Mouse (Mus musculus) right cerebral cortex, postnatal 10 days (tissue): ENCODE data around the gene C2cd4c.

Experiments used
- DNase-seq, 2 experiments: peaks; one replicate each; pipeline ENCODE4 v3.0.0; 2021; ENCODE audit warnings: low spot score in 2 of 2

The C2cd4c gene

DNA sequence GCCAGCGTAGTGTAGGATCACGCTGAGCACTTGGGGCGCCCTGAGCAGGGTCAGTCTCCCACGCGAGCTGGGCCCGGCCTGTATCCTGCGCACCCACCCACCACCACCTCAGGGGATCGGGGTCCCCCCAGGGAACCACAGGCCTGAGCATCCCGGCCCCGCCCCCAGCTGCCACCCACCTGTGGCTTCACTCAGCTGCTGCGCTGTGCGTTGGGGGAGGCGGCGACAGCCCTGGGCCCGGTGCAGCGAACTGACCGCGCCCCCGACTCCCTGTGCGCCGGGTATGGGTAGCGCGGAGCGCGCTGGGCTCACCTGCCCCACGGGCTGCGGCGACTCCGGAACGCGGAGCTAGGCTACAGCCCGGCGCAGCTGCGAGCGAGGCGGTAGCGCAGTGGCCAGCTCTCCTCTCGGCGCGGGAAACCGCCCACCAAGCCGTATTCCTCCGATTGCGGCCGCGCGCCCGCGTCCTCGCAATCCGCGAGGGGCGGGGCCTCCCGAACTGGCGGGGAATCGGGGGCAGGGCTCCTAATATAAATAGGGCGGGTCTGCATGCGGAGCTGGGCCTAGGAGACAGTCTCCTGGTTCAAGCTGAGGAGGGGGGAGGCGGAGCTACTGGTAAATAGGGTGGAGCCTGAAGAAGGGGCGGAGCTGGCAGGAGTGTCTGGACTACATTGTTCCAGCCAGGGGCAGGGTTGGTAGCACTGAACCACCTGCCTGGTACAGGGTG lies at the start of gene C2cd4c:
Gene C2cd4c (minus strand): TSS at position 448 of the 727 bp plus-strand sequence.
- peak; percentile 84 to 86 for DNase-seq

DNA sequence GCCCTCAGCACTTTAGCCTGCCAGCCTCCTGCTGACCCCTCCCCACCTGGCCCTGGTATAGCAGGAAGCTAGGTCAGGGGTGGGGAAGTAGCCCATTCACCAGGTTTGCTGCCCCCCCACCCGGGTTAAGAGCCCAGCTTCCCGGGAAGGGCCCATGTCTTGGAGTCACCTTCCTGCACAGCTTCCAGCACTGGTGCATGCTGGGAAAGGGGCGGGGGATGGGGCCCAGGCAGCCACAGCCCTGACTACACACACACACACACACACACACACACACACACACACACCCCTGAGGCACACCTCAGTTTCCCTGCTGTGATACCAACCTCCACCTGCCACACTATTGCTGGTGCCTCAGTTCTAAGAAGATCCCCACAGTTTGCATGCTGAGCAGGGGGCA lies 48.0 kb upstream of the C2cd4c start:
- peak in 1 of 2 experiments; percentile 26 for DNase-seq

DNA sequence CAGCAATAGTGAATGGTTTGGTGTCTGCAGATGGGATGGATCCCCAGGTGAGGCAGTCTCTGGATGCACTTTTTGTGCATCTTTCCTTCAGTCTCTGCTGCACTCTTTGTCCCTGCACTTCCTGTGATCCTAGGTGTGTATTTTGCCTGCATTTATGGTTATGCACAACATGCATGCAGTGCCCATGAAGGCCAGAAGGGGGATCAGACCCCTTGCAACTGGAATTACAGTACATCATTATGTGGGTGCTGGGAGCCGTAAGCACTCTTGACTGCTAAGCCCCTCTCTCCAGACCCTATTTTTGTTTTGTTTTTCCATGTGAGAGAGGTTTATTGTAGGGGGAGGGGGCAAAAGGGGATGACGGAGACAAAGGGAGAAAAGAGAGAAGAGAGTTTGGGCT lies 46.5 kb upstream of the C2cd4c start:
- DNase-seq = no peak

DNA sequence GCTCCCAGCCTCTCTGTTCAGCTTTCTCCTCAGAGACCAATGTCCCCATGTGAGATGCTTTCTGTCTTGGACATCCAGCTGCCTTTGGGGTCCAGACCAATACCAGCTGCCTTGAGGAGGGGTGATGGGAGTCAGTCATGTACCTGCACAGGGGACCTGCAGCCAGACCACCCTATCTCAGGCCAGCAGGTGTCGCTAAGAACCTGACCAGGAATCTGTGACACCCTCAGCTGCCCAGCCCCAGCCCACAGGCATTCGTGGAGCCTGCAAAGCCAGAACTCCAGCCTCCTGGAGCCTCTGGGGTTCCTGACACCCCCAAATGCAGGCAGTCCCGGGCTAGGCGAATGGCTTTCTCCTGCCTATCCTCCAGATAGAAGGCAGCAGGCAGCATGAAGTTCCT lies 45.0 kb upstream of the C2cd4c start:
- DNase-seq = no peak

DNA sequence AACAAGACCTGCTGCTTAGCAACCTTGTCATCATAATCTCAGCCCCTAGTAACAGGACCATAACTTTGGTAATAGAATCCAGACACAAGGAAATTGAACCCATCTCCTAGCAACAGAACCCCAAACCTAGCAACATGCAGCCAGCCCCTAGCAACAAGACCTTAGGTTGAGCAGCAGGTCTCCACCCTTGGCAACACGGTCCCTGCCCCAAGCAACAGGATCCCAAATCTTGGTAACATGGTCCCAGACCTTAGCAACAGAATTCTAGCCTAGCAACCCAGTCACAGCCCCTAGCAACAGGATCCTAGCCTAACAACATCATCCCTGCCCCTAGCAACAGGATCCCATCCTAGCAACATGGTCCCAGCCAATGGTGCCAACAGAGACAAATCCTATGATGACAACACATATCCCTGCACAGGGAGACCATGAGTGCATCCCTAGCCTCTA lies 41.1 kb upstream of the C2cd4c start:
- peak; percentile 76 to 92 for DNase-seq

DNA sequence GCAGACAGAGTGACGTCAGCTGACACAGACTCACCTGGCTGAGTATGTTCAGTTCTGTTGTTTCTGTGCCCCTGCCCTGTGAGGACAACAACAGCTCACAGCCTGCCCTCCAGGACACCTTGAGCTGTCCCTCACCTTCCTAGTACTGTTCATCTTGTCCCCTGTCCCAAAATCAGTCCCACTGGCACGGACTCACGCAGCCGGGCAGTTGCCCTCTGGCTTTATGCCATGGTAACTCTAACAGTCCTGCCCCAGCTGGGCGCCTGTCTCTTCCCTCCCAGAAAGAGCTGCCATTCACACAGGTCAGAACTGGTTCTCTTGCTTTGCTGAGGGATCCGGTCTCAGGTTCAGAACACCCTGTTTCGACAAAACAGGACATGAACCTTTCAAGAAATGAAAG lies 39.0 kb upstream of the C2cd4c start:
- DNase-seq = no peak

DNA sequence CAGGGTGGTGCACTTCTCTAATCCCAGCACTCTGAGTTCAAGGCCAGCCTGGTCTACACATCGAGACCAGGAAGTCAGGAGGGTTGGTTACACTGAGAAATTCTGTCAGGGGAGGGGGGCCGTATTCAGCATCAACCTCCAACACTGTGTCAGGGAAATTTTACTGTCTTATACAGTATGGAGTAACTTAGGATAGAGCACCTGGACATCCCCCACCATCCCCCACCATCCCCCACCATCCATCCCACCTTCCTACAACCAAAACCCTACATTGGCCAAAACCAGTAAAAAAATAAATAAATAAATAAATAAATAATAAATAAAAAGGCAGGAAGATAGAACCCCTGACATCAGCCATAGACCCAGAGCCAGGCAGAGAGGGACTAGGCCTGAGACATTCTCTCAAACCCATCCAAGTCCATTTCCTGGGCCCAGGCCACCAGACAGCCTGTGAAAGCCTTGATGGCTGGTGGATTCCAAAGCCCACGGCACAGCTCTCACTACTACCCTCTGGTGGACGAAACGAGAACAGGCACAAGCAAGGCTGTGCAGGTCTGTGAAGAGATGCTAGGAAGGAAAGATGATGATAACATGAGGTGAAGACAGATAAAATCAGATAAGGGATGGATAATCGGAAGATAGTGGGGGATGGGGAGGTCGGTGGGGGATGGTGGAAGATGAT lies 35.4 kb upstream of the C2cd4c start:
- DNase-seq = peak; percentile 79 to 85

DNA sequence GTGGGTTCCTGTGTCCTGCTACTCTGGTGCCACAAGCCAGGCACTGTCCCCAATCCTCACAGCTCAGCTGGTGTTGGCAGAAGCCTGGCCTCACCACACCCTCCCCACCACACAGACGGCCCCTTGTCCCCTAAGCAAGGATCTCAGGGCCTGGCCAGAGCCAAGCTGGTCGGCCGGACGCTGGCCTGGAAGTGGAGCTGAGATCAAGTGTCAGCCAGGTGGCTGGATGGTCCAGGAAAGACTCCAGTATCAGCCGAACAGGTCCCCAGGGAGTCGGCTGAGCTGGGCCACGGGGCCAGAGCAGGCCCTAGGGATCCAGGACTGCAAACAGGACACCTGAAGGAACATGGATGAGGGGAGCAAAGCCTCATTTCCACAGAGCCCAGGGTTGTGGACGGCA lies 31.9 kb upstream of the C2cd4c start, which contains the start of gene Odf3l2:
Gene Odf3l2 (minus strand): TSS at position 28 of the 400 bp plus-strand sequence.
- DNase-seq = no peak

DNA sequence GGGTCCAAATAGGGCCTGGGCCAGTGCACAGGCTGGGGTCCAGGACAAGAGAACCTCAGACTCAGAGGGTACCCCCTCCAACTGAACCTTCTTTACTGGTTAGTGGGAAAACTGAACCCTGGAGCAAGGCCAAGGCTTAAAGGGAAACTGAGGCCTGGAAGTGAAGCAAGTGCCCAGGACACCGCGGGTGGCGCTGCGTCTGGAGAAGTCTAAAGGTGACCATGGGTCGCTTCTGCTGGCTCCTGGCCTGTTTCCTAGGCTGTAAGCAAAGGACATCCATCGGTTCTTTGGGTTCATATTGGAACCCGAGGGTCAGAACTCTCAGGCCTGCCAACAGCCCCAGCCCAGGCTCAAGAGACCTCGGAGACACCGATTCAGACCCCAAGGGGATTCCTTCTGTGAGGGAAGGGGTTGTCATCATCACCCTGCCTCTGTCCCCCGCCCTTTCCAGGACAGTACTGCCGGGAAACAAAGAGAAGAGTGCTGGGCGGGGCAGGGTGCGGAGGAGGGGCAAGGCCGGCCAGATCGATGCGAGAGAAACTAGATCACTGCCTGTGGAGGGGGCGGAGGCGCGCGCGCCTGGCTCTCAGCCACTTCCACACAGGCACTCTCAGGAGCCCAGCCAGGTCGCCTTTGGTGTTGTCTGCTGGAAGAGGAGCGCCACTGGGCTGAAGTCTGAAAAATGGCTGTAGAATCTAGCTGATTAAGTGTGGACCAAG lies 24.8 kb upstream of the C2cd4c start:
- DNase-seq = peak; percentile 70 to 75

DNA sequence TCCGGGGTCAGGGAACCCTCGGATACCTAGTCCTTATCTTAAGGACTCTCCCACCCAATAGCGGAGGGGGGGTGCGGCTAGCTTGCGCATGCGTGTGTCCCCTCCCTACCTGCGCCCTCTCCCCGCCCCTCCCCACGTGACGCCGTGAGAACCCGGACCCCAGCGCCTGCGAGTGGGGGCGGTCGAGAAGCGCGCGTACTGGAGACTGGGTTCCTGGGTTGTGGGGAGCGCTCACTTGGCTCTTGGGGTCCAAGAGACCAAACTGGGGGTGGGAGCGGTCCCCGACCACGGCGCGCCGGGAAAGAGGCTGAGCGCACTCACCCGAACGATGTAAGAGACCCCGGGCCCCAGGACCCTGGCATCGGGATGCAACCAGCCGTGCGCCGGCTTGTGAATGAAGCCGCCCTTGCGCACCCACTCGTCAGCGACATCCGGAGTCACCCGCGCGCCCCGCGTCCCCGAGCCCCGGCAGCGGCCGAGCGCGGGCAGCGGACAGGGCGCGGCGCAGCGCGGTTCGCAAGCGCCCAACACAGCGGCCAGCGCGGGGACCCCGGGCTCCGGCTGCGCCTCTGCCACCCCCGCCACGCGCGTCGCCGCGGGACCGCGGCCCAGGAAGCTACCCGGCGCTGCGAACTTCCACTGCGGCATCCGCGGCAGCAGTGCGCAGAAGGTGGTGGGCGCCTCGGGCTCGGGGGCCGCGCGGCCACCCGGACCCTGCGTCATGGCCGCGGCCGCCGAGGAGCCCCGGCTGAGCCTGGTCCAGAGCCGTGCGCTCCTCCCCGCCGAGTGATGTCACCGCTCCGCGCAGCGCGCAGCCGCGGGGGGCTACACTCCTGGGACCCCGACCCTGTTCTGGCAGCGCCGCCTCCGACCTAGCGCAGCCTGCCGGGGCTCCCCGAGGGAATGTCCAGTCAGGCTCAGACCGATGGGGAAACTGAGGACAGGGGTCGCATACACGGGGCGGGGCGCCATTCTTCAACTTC lies 23.6 kb upstream of the C2cd4c start, which contains the start of gene Shc2:
Gene Shc2 (minus strand): TSS at position 791 of the 983 bp plus-strand sequence.
- DNase-seq = peak; percentile 93

DNA sequence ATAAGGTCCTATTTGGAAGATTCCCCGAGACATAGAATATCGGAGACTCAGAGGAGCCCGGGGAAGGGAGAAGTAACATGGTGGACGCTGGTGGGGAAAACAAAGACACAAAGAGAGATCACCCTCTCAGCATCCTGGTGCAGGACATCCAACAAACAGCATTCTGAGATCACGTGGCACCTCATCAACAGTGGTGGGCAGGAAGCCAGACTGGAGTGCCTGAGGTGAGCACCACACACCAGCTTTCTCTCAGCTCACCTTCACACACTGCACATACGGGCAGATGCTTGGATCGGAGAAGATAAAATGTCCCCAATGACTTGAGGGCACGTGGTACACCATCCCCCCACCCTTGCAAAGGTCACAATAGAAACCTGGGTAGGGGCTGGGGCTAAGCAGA lies 22.5 kb upstream of the C2cd4c start:
- no peak for DNase-seq

DNA sequence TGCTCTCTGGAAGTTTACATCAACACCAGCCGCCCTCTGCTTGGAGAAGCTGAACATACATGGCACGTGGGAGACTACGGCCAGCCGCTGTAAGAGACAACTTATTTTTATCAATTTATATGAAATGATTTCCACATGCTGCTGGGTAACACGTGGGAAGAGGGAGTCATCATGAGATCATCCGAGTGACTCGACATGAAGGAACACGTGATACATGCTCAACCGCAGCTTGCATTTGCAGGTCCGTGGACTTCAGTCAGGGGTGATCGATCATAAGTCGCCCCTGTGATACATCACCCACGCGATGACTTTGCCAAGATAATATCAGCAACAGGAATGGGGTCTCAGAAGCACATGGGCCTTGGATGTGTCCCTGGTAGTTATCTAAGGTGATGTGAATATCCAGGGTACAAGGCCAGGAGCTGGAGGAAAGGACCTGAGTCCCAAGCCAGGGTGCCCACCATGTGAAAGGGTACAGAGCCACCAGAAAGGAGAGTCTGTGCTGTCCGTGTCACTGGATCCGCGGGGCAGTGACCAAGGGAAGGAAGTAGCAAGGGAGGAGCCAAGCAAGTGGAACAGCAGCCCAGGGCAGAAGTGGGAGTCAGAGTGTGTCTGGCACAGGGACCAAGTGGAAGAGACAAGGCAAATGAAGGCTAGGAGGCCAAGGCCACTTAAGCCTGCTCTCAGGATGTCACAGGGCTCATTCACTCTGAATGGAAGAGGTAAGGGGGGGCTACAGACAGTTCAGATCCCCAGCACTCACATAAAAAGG lies 19.4 kb upstream of the C2cd4c start:
- peak in 1 of 2 experiments; percentile 22 for DNase-seq

DNA sequence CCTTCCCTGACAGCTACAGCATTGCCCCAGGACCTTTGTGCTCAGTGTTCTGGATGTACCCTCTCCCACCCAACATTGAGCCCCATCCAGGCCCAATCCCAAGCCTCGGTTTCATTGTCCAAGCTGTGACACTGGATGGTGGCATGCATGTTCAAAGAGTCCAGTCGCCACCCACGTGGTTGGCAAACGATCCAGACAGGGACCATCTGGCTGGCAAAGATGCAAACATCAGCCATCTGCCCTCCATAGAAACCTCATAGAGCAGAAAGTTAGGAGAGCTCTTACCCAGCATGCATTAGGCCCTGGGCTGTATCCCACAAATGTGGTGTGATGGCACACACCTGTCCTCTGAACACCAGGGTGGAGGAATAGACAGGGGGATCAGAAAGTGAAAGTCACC lies 17.6 kb upstream of the C2cd4c start:
- peak; percentile 64 to 82 for DNase-seq

DNA sequence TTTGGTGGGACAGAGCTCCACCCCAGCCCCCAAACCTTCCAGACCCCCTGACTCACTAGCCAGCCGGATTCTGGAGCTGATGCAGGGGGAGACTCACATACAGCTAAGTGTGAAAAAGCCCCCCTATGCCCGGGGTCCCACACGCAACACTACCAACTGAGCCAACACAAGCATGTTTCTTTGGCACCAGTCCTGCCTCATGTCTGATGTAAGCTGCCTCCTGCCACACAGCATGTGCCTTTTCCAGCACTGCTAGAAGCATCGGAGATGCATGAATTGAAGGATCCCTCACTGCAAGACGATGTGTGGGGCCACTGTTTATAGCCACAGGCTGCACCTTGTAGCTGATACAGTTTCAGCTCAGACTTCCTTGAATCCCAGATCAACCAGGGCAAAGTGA lies 14.6 kb upstream of the C2cd4c start:
- no peak for DNase-seq

DNA sequence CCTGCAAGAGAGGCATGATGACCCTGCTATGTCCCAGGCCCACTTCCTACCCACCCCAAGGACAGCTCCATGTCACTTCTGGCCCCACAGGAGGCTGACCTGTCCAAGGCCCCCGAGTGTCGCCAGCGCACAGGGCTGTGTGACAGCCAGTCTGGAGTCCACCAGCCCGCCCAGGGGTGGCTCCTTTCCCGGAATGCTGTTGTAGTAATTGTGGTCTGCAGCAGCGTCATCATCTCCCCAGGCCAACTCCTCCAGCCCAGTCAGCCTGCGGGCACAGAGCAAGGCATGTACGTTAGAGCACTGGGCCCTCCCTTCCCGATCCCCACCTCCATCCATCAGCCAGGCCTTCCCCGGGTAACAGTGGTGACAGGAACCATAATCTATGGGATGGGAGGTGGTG lies 12.3 kb upstream of the C2cd4c start:
- no peak for DNase-seq

DNA sequence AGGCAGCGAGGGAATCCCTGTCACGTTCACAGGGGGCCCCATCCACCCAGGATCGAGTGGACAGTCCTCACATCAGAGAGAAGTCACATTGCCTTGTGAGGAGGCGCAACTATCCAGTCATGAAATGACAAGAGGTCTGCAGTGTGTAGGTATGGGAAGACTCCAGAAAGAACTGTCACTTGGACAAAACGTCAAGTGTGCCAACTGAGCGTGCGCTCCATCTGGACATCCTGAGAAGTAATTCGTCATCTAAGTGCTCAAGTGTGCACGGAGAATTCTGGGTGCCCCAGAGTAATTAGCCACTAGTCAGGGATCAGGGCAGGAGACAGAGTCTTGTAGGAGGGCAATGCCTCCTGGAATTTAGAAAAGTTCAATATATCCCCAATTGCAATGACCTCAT lies 11.6 kb upstream of the C2cd4c start:
- no peak for DNase-seq

DNA sequence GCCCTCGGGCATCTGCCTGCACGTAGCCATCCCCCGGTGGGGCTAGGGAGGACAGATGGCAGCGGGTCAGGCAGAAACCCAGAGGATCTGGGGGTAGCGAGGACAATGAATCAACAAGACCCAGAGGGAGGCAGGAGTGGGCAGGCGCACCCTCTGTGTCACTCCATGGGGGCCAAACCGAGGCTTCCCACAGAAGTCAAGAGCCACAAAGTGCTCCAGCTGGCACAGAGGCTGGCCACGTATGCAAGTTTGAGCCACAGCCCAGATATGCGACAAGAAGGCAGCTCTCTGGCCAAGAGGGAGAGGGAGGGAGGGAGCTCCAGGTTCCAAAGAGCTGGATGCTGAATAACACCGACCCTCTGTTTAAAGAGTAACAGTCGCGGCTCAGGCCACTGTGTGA lies 10.1 kb upstream of the C2cd4c start:
- DNase-seq = no peak

DNA sequence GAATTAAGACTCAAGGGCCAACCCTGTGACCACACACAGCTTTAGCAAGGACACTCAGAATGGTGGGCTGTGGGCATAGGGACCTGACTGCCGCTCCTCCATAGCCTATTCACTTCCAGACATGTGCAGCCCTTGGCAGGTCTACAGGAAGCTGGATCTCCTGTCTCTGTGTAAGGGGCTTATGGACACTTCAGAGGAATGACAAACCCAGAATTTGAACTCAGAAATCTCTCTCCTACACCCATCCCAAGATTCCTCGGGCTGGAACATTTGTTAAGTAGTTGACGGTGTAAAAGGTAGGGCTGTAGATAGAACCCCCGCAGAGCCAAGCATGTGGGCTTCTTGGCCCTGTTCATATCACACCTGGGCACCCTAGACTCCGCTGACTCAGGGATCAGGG lies 2.6 kb upstream of the C2cd4c start:
- no peak for DNase-seq

DNA sequence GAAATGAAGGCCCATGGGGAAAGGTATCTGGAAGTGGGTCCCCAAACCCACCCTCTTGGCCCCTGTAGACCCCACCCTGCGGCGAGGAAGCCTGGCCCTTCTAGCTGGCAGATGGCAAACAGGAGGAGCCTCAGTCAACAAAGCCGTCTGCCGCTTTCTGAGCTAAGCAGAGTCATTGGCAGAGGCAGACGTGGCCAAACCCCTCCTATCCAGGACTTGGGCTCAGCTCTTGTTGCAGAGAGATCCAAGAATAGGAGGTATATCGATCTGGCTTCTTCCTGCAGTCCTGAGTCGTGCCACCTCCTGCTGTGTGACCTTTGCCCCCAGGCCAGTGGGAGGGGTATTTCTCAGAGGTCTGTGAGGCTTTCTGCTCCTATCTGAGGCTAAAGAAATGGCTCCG lies 2.0 kb upstream of the C2cd4c start:
- DNase-seq = peak; percentile 64 to 74

DNA sequence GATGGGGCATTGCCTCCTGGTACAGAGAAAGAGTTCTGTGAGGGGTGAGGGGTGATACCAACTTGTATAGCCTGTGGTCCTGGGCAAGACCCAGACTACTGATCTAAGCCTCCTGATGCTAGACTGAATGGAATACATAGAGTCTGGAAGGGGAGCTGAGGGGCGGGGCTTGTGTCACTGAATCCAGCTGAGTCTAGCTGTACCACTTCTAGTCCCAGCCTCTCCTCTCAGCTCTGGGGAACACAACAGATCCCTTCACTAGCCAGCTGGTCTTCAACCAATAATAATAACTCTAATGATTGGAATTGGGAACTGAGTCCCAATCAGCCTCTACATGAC lies 449 bp upstream of the C2cd4c start:
- no peak for DNase-seq
